Mouse (Mus musculus) adrenal gland, postnatal 4 days (tissue): ENCODE results near the gene Astn2. TPM values are rescaled to one million over a fixed set of nuclear protein-coding genes. Genes with fewer than 3 reads are reported as not detected.

Experiments
- DNase-seq, 2 experiments: peaks; one replicate each; pipeline ENCODE4 v3.0.0; 2021 to 2022; ENCODE audit warnings: low spot score in 2 of 2, mixed read lengths in 2 of 2
- total RNA-seq, 2 experiments: library from RNA; stranded (reverse); gene quantifications; 2 replicates each; pipeline ENCODE4 v1.2.3; 2021

Gene Astn2
- total RNA-seq, 2 experiments from 2014 or later: 4.4 to 4.6 TPM

DNA sequence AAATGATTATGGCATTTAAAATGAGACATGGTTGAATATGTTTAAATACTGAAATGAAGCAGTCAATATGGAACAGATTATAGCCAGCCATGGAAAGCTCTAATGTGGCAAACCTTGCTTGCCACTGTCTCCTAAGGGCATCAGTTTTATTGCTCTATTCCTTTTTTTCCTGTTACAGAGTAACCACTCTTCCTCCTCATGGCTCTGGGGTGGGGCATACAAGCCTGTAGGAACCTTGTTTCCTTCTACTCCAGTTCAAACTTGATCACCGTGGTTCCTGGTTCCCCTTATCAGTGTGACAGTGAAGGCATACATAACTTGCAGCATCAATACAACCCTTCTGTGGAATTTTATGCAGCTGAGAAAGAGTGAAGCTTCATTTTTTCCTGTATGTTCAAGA lies 517.5 kb downstream of the Astn2 start:
- DNase-seq: no peak

DNA sequence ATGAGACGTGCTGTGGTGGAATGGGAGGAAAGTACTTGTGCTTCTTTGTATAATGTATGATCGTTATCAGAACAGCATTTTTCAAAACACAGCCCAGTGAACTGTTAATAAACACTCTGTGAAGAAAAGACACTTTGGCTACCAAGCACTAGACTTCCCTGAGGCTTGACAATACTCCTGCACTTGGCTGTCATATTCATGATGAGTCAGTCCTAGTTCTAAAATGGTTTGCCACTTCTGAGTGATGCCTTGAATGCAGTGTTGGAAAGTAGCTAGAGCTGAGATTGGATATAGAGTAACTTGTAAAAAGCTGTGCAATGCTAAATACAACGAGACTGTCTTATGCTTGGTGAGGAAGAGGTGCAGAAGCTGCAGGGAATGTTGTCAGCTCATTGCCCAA lies 518.5 kb downstream of the Astn2 start:
- DNase-seq: no peak

DNA sequence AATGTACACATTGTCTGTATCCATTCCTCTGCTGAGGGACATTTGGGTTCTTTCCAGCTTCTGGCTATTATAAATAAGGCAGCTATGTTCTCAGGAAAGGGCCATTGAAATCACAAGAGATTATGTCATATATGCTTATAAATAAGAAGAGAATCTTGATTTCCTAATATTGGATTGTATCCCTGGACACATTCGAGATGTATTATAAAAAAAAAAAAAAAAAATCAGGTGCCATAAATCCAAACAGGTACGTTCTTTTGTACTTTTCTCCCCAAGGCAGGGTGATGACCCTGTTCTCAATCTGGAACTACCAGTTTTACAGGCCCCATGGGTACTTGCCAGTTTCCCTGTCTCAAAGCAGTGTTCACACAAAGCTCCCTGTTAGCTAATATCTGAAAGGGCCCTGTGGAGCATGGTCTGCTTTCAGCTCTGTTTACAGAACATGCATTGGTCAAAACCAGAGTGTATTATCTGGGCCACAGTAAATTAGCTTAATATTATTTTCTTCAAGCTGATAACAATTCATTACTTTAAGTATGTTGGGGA lies 530.1 kb downstream of the Astn2 start:
- no peak for DNase-seq

DNA sequence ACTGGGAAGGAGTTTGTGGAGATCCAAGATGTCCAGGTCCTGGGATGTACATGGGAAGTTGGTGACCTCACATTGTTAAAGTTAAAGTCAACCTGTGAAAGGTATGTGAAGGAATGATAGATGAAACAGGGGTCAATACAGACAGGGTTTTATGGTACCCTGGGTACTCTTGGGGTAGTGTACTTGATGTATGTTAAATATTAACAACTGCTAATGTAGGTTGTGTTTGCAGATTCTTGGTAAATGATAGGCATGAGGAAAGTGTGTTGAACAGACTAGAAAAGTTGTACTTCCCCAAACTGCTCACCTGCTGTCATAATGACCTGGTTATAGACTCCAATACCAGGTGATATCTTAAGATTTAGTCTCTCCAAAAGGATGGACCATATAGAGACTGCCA lies 539.9 kb downstream of the Astn2 start:
- no peak for DNase-seq

DNA sequence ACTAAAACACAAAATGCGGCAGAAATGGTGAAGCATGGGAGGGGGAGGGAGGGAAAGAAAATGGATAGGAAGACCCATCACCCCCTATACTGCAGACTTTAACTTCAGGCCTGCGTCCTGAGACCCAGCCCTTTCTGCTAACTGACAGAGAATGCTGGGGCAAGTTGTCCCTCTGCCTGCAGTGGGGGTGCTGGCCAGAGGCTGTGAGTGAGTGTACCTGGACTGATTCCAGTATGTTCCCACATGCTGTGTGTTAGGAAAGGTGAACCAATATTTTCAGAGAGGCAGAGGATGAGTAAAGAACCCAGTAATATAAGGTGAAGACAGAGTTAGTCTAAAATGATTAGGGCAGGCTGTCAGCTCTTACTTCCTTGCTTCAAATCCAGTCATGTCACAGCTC lies 561.2 kb downstream of the Astn2 start:
- DNase-seq: no peak

DNA sequence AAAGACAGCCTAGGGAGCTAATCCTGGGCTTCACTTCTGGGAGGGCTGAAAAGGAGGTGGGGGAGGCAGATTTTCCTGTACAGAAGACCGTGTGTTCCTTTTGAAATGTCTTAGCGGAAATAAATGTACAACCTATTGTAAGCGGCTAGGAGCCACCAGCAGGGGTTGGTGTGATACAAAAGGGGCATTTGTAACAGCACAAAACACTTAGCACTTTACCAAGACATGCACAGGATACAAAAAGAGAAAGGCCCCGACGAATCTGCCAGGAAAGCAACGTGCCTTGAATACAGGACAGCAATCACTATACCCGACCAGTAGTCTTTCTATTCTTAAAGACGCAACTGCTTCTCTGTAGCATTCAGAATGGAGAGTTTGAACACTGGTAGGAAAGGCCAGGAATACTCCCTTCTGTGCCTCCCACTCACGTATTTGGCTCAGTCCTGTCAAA lies 564.8 kb downstream of the Astn2 start:
- DNase-seq: no peak

DNA sequence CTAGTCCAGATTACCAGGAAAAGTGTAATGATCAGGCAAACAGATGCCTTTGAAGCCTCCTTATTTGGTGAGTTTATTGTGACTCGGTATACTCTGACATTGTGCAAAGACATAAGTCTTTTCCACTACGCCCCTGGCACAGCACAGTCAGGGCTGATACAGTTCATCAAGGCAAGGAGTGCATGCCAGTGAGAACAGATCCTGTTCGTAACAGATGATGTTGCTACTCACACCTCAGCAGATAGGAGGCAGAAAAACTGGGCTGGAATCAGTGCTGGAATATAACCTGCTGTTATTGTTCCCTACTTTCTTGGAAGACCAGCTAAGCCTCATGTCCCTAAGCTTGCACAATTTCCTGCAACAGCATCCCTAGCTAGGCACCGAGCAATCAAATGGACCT lies 565.6 kb downstream of the Astn2 start:
- DNase-seq: no peak

DNA sequence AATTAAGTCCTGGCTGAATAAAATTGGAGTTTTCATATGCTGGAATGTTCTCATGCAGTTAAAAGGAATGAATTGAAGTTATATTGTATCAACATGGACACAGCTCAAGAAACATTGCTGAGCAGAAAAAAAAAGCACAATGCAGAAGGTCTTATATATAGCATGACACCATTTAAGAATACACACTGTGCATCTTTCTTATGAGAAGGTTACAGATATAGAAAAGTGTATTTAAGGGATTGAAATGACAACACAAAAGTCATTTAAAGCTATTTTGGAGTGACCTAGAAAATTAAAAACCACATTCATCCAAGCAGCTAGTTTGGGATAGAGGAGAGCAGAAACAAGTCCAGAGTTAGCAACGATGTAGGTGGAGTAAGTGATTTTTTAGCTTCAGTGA lies 571.4 kb downstream of the Astn2 start:
- DNase-seq: no peak

DNA sequence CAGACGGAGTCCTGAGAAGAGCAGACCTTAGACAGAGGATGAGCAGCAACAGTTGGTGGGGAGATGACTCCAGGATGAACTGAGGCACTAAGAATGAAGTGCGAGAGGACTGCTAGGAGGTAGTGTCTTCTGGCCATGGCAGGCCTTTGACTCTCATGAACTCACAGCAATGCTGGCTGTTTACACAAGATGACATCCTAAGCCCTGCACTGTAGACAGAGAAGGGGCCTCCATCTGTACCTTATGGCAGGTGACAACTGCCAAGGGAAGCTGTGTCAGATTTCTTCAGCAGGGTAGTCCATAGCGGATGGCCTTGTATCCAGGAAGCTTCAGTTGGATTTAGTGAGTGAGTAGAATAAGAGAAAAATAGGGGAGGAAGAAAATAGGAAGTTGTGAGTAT lies 572.5 kb downstream of the Astn2 start:
- no peak for DNase-seq

DNA sequence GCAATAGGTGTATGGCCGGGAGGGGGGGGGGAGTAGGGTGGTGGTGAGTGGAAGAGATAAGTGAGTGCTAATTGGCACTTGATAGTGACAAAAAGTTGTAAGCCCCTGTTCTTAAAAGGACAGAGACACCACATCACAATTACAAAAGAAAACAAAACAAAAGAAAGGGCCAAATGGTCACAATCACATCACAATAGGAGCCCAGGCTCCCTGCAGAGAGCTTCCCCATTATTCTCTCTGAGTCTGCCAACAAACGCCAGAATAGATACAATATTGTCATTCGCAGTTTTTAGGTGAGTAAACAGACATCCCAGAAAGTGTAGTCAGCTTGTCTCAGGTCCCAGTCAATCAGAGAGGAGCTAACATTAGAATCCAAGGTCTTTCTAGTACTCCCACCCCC lies 573.9 kb downstream of the Astn2 start:
- no peak for DNase-seq

DNA sequence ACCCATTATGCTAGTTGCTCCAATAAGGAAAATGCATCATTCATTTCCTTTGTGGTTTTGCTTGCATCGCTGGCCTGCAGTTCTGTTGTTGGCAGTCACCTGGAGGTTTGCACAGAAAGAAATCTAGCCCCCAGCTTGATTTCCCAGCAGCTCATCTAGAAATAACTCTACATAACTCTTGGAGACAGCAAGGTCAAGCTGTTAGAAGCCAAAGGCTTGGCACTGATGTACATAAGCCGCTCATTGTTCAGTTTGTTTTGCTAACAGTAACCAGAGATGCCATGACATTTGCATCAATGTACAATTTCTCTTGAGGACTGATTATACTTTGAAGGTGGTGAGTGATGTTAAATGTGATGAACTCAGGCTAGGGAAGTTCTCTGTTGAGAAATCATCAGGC lies 583.3 kb downstream of the Astn2 start:
- DNase-seq: no peak

DNA sequence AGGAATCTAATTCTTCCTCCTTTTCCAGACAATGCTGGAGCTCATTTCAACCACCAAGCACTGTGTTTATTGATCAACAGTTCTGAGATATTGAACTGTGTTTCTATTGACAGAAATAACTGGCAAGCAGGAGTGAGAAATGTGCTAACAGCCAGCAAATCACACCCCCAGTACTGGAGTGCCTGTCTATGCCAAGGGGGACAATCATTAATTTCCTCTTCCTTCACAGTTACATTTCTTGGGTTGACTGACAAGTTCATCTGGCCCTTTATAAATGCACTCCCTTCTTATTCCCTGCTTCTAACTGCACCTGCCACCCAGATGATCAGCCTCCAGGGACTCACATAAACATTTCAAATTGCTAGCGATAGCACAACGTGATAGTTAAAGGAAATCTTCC lies 584.2 kb downstream of the Astn2 start:
- no peak for DNase-seq

DNA sequence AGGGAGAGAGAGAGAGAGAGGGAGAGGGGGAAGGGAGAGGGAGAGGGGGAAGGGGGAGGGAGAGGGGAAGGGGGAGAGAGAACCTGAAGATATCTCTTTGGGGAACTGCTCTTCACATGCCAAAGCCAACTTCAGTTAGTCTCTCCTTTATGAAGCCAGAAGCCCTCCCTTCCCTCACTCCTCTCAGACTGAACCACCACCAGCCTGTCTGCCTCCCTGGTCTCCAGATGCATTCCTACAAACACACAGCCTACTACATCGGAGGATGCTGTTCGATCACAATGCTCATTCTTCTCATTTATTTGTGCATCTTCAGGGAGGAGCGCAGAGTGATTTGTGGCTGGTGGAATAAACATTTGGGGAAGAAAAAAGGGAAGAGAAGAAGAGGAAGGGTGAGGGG lies 584.6 kb downstream of the Astn2 start:
- DNase-seq: no peak

DNA sequence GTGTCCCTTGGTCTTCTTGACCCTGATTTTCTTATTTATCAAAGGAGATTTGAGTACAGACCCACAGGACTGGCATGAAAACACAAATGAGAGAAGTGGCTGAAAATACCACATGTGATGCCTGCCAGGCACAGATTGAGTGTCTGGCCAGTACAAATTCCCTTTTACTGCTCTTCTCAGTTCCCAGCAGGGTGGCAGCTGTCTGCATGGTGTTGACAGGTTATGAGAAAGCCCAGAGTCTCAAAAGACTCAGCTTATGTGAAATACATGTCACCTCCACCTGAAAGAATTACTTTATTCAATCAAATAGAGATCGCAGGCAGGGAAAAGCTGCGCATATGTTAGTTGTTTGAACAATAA lies 590.3 kb downstream of the Astn2 start:
- DNase-seq: no peak

DNA sequence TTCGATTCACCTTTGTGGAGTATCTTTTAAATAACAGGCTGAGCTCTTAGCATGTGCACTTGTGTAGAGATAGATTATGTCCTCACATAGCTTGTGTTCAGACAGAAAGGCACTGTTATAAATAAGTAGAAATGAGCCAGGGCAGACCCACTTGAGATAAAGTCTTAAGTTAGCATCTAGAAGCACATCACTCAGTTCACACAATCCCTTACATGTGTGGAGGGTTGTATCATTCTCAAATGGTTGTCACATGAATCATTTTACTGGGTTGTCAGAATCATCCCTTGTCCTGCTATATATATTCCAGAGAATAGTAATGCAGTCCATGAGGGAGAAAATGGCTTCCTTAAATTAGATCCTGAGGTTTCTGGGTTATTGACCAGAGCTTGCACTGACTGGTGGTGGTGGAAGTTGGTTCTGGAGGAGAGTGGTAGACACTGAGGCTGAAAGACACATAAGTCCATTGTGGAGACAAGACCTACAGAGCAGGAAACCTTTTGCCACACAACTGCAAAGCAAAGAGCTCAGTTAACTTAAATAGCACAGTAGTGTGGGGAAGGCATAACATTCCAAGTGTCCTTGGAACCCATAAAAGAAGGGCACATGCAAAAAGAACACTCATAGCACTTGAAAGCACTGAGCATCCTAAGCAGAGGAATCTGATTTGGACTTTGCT lies 590.8 kb downstream of the Astn2 start:
- DNase-seq: no peak

DNA sequence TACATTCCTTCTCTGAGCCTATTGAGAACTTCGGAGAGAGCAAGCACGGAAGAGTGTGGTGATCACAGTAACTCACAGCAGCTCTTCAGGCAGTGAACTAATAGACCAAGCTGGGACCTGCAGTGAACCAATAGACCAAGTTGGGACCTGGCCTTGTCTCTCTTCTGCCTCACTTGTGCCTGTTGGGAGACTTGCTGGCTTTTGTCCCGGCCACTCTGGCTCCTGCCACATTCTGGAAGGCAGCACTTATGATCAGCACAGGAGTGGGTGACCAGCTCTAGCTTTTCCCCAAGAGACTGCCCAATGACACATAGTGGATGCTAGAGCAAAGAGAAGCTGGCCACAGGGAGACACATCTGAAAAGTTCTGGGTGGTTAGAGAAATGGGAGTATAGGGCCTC lies 597.1 kb downstream of the Astn2 start:
- DNase-seq: no peak

DNA sequence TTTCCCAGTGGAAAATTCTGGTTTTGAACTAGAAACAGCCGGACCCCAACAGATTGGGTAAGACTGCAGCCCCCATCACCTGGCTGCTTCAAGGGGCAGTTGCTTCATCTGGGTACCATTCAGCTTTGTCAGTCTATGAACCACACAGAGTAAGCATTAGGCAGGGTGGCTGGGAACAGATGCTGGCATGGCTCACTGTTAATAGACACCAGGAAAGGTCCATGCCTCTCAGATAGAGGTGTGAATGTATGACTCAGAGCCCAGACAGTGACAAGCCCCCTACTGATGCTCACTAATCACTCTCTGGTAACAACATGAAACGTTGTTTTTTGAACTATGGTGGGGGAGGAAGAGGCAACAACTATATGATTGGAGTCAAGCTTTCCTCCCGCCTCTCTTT lies 603.2 kb downstream of the Astn2 start:
- no peak for DNase-seq

DNA sequence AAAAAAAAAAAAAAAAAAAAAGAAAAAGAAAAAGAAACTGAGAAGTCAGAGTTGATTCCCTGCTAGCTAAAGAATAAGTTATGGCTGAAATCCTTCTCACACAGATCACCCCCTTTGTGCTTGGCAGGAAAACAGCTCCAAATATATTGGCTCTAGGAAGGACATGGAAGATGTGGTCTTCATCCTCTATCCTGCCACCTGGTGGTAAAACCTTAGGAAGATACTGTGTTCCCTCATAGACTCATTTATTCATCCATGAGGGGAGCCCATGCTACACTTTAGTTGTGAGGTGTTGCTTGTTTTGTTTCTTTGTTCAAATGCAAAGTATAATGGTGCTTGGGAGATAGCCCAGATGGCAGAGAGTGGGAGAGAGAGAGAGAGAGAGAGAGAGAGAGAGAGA lies 613.4 kb downstream of the Astn2 start:
- DNase-seq: no peak

DNA sequence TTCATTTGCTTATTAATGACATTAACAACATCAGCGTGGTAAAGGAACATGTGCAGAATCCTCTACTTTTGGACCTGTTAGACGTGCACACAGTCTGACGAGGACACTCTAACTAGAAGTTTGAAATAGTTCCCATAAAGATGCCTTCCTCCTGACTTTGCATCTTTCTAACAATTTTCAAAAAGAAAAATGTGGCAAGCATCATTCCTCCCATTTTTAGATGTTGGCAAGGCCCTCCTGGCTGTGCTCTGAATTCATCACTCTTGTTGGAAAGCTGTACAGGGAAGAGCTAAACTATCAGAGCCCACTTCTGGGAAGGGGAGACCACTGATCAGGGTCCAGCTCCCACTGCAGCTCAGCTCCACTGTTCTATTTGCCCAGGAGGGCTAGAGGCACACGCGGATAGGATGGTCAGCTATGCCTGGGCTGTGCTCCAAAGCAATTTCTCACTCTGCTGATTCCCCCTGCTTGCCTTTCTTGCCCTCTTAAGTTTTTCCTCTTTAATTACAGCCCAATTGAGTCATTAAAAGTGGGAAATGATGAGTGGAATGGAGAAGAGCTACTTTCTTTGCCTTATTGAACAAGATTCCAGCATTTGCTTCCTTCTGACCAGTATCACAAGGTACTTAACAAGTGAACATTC lies 630.9 kb downstream of the Astn2 start:
- no peak for DNase-seq

DNA sequence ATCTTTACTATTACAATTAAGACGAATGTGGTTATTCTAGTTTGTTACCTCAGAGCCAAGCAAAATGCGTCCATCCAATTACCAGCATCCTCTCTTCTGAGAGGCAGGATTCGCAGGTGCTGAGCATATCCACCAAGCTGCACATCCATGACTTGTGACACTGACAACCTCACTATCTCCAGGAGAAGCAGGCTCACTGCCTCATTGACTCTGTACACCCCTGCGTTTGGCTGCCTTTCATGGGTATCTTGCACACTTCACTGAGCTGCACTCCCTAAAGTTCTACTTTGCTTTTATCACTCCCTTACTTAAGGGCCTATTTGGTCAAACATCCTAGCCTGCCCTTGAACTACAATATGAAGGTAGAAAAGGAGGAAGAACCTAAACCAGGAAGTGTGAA lies 633.5 kb downstream of the Astn2 start:
- no peak for DNase-seq

DNA sequence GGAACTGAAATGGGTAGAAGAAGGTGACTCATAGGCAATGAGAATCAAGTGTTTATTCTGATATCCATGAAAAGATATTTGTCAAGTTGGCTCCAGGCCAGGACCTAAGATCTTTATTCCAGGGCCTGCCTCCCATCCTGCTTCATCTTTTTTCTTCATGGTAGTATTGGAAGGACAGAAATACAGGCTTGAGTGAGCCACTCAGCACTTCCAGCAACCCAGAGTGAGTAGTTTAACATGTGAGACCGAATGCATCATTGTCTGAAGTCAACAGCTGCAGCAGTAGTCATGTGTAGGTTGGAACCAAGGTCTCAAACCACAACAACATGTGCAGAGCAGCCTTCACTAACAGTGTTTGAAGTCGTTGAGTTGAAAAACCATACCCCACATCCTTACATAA lies 636.5 kb downstream of the Astn2 start:
- DNase-seq: no peak

DNA sequence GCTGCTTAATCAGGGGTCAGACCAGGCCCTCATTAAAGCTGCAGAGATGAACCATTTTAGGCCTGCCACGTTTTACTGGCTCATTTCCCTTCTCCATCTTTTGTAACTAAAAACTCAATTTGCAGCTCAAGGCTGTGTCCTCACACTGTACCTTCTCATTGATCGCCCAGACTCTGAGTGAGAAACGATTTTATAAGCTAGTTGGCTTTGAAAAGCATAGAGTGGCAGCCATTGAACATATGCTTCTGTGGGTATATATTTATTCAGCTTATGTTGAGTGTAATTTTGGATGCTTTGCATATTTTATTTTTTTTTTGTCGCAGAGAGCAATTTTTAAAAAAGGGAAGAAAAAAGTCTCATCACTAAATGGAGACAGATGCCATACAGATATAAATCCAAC lies 637.0 kb downstream of the Astn2 start:
- DNase-seq: no peak

DNA sequence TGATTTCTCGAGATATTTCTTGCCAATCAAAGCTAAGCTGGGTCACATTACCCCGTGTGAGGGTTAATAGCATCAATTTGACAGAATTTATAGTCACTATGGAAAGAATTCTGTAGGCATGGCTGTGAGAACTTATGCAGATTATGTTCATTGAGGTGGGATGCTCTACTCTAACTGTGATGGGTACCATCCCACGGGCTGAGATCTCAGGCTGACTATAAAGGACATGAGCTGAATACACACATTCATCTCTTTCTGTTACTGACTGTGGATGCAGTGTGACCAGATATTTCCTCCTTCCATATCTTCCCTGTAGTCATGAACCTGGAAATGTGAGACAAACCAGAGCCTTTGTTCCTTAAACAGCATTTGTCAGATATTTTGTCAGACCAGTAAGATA lies 639.1 kb downstream of the Astn2 start:
- no peak for DNase-seq
